ENCODE assay signal across 8 mouse cellular contexts in the genomic region with DNA sequence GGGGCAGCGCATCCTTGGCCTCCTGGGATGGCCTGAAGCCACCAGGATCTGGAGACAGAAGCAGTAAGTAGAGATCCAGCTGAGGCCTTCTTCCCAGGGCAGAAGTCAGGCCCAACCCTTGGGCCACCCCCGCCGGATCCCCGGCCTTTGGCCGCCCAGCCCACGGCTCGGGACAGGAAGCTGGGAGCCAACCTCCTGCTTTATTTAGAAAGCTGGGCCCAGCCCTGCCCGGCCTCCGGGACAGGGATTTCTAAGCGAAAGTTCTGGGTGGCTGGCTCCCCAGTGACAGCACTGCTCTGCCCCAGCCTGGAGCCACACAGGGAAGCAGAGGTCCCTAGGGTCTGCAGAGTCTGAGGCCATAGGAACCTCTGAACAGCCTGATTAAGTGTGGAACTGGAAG. TPM values are rescaled to one million over a fixed set of nuclear protein-coding genes. Genes with fewer than 3 reads are reported as not detected.
A peak's percentile ranks its signal among the peaks of the same experiment; 100 is the strongest.
DNase-seq lines count a peak whose midpoint lies in the region; ATAC-seq and TF ChIP-seq lines count a peak whose summit lies in the region.

No protein-coding gene starts in this region.

- peak overlapping the region; percentile 82 for H3K27ac ChIP-seq in heart, postnatal 0 days (ENCODE audit: low read depth)
- H3K27ac ChIP-seq in limb, embryonic 11.5 days (replicated peaks; ENCODE audit: low read depth, low read length) = no peak overlapping the region; the same call in 1 of the 2 replicates

- no peak for TF ChIP-seq CTCF in E14TG2a.4 (conservative IDR thresholded peaks at IDR 0.05; ENCODE audit: low read length)
- TF ChIP-seq CTCF in heart, postnatal 0 days (IDR thresholded peaks at IDR 0.05; ENCODE audit: low read depth) = no peak

- ATAC-seq in heart, postnatal 0 days (ENCODE audit: insufficient read depth, low read depth) = no peak
- no peak for ATAC-seq in limb, embryonic 11.5 days (ENCODE audit: insufficient number of reproducible peaks, low FRiP score, low TSS enrichment, low read depth)

- no peak overlapping the region for H3ac ChIP-seq in myocyte (ENCODE audit: control insufficient read depth, insufficient read length)

- H3K9ac ChIP-seq in heart, postnatal 0 days (replicated peaks; ENCODE audit: low read depth, low read length) = peak overlapping the region; percentile 43; the same call in 1 of the 2 replicates
- peak overlapping the region; percentile 30; the same call in 1 of the 2 replicates for H3K9ac ChIP-seq in limb, embryonic 11.5 days (ENCODE audit: low read length)

- H3K9me3 ChIP-seq in E14TG2a.4 (ENCODE audit: low read length) = no peaks in the 10 kb centered on the region
- H3K9me3 ChIP-seq in heart, postnatal 0 days (replicated peaks; ENCODE audit: control insufficient read depth, low read length) = no peaks in the 10 kb centered on the region
- no peaks in the 10 kb centered on the region for H3K9me3 ChIP-seq in limb, embryonic 11.5 days (ENCODE audit: control insufficient read depth, low read length)

- H3K4me3 ChIP-seq in E14TG2a.4 (replicated peaks; ENCODE audit: low read length) = peak overlapping the region; percentile 91
- no peak overlapping the region for H3K4me3 ChIP-seq in heart, postnatal 0 days (ENCODE audit: low read depth, low read length)
- H3K4me3 ChIP-seq in limb, embryonic 11.5 days (ENCODE audit: low read depth, low read length) = no peak overlapping the region
- H3K4me3 ChIP-seq in myocyte = no peak overlapping the region

- H3K79me2 ChIP-seq in myocyte (ENCODE audit: control insufficient read depth, insufficient read depth) = peaks cover 66% of the 10 kb centered on the region

- peak; percentile 63 to 73 for DNase-seq in adrenal gland, postnatal 36 days
- DNase-seq in heart, postnatal 0 days (ENCODE audit: low spot score) = peak; percentile 29
- DNase-seq in limb, embryonic 11.5 days (ENCODE audit: low spot score) = no peak
- DNase-seq in embryo, embryonic 11 days = no peak
- no peak for DNase-seq in layer of hippocampus, adult 9-10 months (ENCODE audit: low spot score)
- no peak for DNase-seq in retina, postnatal 1 day

- peaks cover 13% of the 10 kb centered on the region for H3K27me3 ChIP-seq in E14TG2a.4 (ENCODE audit: insufficient read depth, low read length)
- H3K27me3 ChIP-seq in heart, postnatal 0 days (ENCODE audit: control insufficient read depth, insufficient read depth, low read length) = no peaks in the 10 kb centered on the region
- no peaks in the 10 kb centered on the region for H3K27me3 ChIP-seq in limb, embryonic 11.5 days (ENCODE audit: control insufficient read depth, insufficient read depth, low read length)
- H3K27me3 ChIP-seq in myocyte (ENCODE audit: control insufficient read depth, insufficient read depth, insufficient read length) = no peaks in the 10 kb centered on the region

- peaks cover 43% of the 10 kb centered on the region for H3K36me3 ChIP-seq in E14TG2a.4 (ENCODE audit: insufficient read depth, low read length)
- H3K36me3 ChIP-seq in heart, postnatal 0 days (replicated peaks; ENCODE audit: control insufficient read depth, insufficient read depth, low read length) = no peaks in the 10 kb centered on the region
- peaks cover 3% of the 10 kb centered on the region; the same call in 1 of the 2 replicates for H3K36me3 ChIP-seq in limb, embryonic 11.5 days (ENCODE audit: control insufficient read depth, insufficient read depth, low read length)
- no peaks in the 10 kb centered on the region for H3K36me3 ChIP-seq in myocyte (ENCODE audit: control insufficient read depth, insufficient read depth)

- no peak for TF ChIP-seq POLR2A in myocyte (IDR thresholded peaks at IDR 0.05; ENCODE audit: insufficient read length, low read depth)

- H3K4me1 ChIP-seq in E14TG2a.4 (replicated peaks; ENCODE audit: low read depth, low read length) = peaks cover 69% of the 10 kb centered on the region
- H3K4me1 ChIP-seq in heart, postnatal 0 days (ENCODE audit: control insufficient read depth, insufficient read depth) = peaks cover 30% of the 10 kb centered on the region
- peaks cover 16% of the 10 kb centered on the region for H3K4me1 ChIP-seq in limb, embryonic 11.5 days (ENCODE audit: control insufficient read depth, insufficient read depth, low read length)

- 0 out of 2 replicates have a peak, but pooled peaks have one; percentile 37 for TF ChIP-seq EP300 in heart, postnatal 0 days (IDR thresholded peaks at IDR 0.05; ENCODE audit: low read depth)

- WGBS in heart, postnatal 0 days = 29% methylated on average over 10 of the region's 10 CpGs
- 91% methylated on average over 10 of the region's 10 CpGs for WGBS in limb, embryonic 11.5 days

- H3K4me2 ChIP-seq in heart, postnatal 0 days (ENCODE audit: low read depth, low read length) = peak overlapping the region; percentile 100
- H3K4me2 ChIP-seq in limb, embryonic 11.5 days (ENCODE audit: low read depth, severe bottlenecking) = no peak overlapping the region
- H3K4me2 ChIP-seq in myocyte (ENCODE audit: low read depth) = peak overlapping the region; percentile 52

TF ChIP-seq in myocyte, 11 proteins besides CTCF, POLR2A, EP300 and RAD21:
- no peak for TF ChIP-seq REST (IDR thresholded peaks at IDR 0.05; ENCODE audit: insufficient read depth, insufficient read length)
- no peak for TF ChIP-seq CEBPB (IDR thresholded peaks at IDR 0.05; ENCODE audit: insufficient read depth, poor library complexity, severe bottlenecking)
- no peak for TF ChIP-seq SRF (IDR thresholded peaks at IDR 0.05; ENCODE audit: control insufficient read depth, insufficient read length, low read depth)
- TF ChIP-seq TCF3 (IDR thresholded peaks at IDR 0.05; ENCODE audit: insufficient read length, low read depth) = no peak
- TF ChIP-seq USF1 (IDR thresholded peaks at IDR 0.05; ENCODE audit: low read depth) = no peak
- no peak for TF ChIP-seq MAX (IDR thresholded peaks at IDR 0.05; ENCODE audit: low read depth)
- TF ChIP-seq MYOD1 (IDR thresholded peaks at IDR 0.05; ENCODE audit: control insufficient read depth in 1 of 3, insufficient read length in 2 of 3, low read depth in 2 of 3) = no peak
- no peak for TF ChIP-seq POLR2AphosphoS2 (IDR thresholded peaks at IDR 0.05; ENCODE audit: insufficient read length, low read depth)
- TF ChIP-seq MYOG (IDR thresholded peaks at IDR 0.05; ENCODE audit: control insufficient read depth in 1 of 3, insufficient read depth in 1 of 3, insufficient read length in 2 of 3, low read depth in 2 of 3) = no peak
- no peak for TF ChIP-seq TCF12 (IDR thresholded peaks at IDR 0.05; ENCODE audit: insufficient read depth, poor library complexity, severe bottlenecking)

RNA-seq across cellular contexts. Expression of a gene that starts 3.2 kb away (rescaled TPM):
- total RNA-seq in adrenal gland, postnatal 36 days (2021) = 10 to 100 TPM; 79.2 to 84.2 TPM
- 68.2 and 83.9 TPM in 2 replicates for total RNA-seq in heart, postnatal 0 days (2014; rRNA removed; ENCODE audit: low replicate concordance)
- 50.1 and 52.4 TPM in 2 replicates for polyA plus RNA-seq in heart, postnatal 0 days (2015; fragmentation: Nextera tagmentation; extraction: Ambion mirVana)
- polyA plus RNA-seq in limb, embryonic 11.5 days (2014; fragmentation: Nextera tagmentation; extraction: Ambion mirVana) = 80.3 and 82.1 TPM in 2 replicates
- polyA plus RNA-seq in myocyte (2012; fragmentation: generic; extraction: Trizol) = 58.2 TPM

RNA-seq across cellular contexts. Expression of a gene that starts 17.5 kb away (rescaled TPM):
- total RNA-seq in adrenal gland, postnatal 36 days (2021) = 1,000 to 10,000 TPM in 1 of 2 experiments, 100 to 1,000 TPM in 1; 897 to 1,114 TPM
- 851 and 870 TPM in 2 replicates for total RNA-seq in heart, postnatal 0 days (2014; rRNA removed; ENCODE audit: low replicate concordance)
- polyA plus RNA-seq in heart, postnatal 0 days (2015; fragmentation: Nextera tagmentation; extraction: Ambion mirVana) = 765 and 767 TPM in 2 replicates
- 259 and 343 TPM in 2 replicates for polyA plus RNA-seq in limb, embryonic 11.5 days (2014; fragmentation: Nextera tagmentation; extraction: Ambion mirVana)
- polyA plus RNA-seq in myocyte (2012; fragmentation: generic; extraction: Trizol) = 639 TPM

RNA-seq across cellular contexts. Expression of a gene that starts 17.8 kb away (rescaled TPM):
- 1 to 10 TPM; 1.0 to 1.3 TPM for total RNA-seq in adrenal gland, postnatal 36 days (2021)
- 0.35 TPM in 1 of 2 replicates, not detected in the other for total RNA-seq in heart, postnatal 0 days (2014; rRNA removed; ENCODE audit: low replicate concordance)
- 0.59 and 0.63 TPM in 2 replicates for polyA plus RNA-seq in heart, postnatal 0 days (2015; fragmentation: Nextera tagmentation; extraction: Ambion mirVana)
- polyA plus RNA-seq in limb, embryonic 11.5 days (2014; fragmentation: Nextera tagmentation; extraction: Ambion mirVana) = 0.99 and 1.1 TPM in 2 replicates
- polyA plus RNA-seq in myocyte (2012; fragmentation: generic; extraction: Trizol) = not detected

RNA-seq across cellular contexts. Expression of a gene that starts 32.6 kb away (rescaled TPM):
- total RNA-seq in adrenal gland, postnatal 36 days (2021) = 10 to 100 TPM; 30.1 to 65.0 TPM
- 6.8 and 10.4 TPM in 2 replicates for total RNA-seq in heart, postnatal 0 days (2014; rRNA removed; ENCODE audit: low replicate concordance)
- 11.1 and 11.9 TPM in 2 replicates for polyA plus RNA-seq in heart, postnatal 0 days (2015; fragmentation: Nextera tagmentation; extraction: Ambion mirVana)
- polyA plus RNA-seq in limb, embryonic 11.5 days (2014; fragmentation: Nextera tagmentation; extraction: Ambion mirVana) = 13.7 and 18.4 TPM in 2 replicates
- 11.3 TPM for polyA plus RNA-seq in myocyte (2012; fragmentation: generic; extraction: Trizol)

RNA-seq across cellular contexts. Expression of a gene that starts 41.9 kb away (rescaled TPM):
- 1 to 10 TPM; 1.1 to 1.2 TPM for total RNA-seq in adrenal gland, postnatal 36 days (2021)
- total RNA-seq in heart, postnatal 0 days (2014; rRNA removed; ENCODE audit: low replicate concordance) = 0.66 TPM in 1 of 2 replicates, not detected in the other
- polyA plus RNA-seq in heart, postnatal 0 days (2015; fragmentation: Nextera tagmentation; extraction: Ambion mirVana) = 0.34 and 0.43 TPM in 2 replicates
- 0.10 and 0.43 TPM in 2 replicates for polyA plus RNA-seq in limb, embryonic 11.5 days (2014; fragmentation: Nextera tagmentation; extraction: Ambion mirVana)
- polyA plus RNA-seq in myocyte (2012; fragmentation: generic; extraction: Trizol) = not detected

Comparison
In these comparisons a context has a peak if more than half of its experiments do, and no peak if none do; other contexts are left out.
1. DNase-seq: peak in adrenal gland, postnatal 36 days (2 of 2) and heart, postnatal 0 days (single experiment); none in limb, embryonic 11.5 days (single experiment), embryo, embryonic 11 days (single experiment), layer of hippocampus, adult 9-10 months (single experiment) and retina, postnatal 1 day (single experiment).